8 mouse cellular contexts compared by ENCODE assay signal in the genomic region with DNA sequence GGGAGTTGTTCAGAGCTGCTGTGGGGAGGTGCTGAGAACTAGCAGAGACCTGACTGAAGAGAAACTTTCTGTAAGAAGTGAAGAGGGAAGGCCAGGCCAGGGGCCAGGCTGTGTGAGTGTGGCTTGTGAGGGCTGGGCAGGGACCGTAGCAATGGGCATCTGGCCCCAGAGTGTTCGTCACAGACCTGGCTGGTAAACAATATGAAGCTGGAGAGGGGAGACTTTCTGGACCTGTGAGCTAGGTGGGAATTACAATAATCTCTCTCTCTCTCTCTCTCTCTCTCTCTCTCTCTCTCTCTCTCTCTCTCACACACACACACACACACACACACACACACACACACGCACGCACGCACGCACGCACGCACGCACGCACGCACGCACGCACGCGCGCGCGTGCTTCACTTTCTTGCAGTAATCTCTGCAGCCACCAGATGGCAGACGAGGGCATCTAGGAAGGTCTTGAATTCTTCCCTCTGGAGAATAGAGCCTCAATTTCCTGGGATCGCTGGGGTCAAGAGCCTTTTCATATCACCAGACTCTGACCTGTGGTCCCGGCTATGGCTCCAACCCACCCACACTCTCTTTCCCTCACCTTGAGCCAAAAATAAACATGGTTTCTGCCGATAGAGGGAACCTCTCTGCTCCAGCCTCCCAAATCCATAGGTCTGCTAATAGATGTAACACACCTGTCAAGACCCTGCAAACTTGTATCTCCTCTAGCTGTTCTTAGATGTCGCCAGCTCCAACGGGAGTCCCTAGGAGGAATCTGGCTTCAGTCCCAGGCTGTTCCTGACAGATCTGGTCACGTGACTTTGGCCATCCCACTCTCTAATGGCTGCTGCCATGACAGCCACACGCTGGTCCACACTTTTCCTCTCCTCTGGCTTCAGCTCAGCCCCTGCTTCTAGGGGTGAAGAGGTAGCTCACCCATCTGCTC. TPM values are rescaled to one million over a fixed set of nuclear protein-coding genes. Genes with fewer than 3 reads are reported as not detected.
DNase-seq lines count a peak whose midpoint lies in the region; ATAC-seq and TF ChIP-seq lines count a peak whose summit lies in the region.

No protein-coding gene starts in this region.

- 18% methylated on average over 22 of the region's 26 CpGs for WGBS in forebrain, embryonic 12.5 days
- 8% methylated on average over 23 of the region's 26 CpGs for WGBS in heart, postnatal 0 days
- WGBS in liver, embryonic 14.5 days (ENCODE audit: insufficient replicate concordance): 14% methylated on average over 24 of the region's 26 CpGs
- 15% methylated on average over 24 of the region's 26 CpGs for WGBS in neural tube, embryonic 12.5 days

- peak overlapping the region; percentile 51 for H3K4me2 ChIP-seq in forebrain, embryonic 12.5 days
- peak overlapping the region; percentile 57 for H3K4me2 ChIP-seq in heart, postnatal 0 days (ENCODE audit: low read depth, low read length)
- H3K4me2 ChIP-seq in liver, embryonic 14.5 days (ENCODE audit: low read depth): peak overlapping the region; percentile 62
- H3K4me2 ChIP-seq in neural tube, embryonic 12.5 days (replicated peaks): peak overlapping the region; percentile 57

- H3K36me3 ChIP-seq in forebrain, embryonic 12.5 days (replicated peaks): no peaks in the 10 kb centered on the region
- no peaks in the 10 kb centered on the region for H3K36me3 ChIP-seq in heart, postnatal 0 days (replicated peaks; ENCODE audit: control insufficient read depth, insufficient read depth, low read length)
- H3K36me3 ChIP-seq in liver, embryonic 14.5 days (replicated peaks; ENCODE audit: control insufficient read depth, insufficient read depth, low read depth): no peaks in the 10 kb centered on the region
- no peaks in the 10 kb centered on the region for H3K36me3 ChIP-seq in neural tube, embryonic 12.5 days

- no peak for TF ChIP-seq EP300 in heart, postnatal 0 days (IDR thresholded peaks at IDR 0.05; ENCODE audit: low read depth)
- TF ChIP-seq EP300 in liver, embryonic 14.5 days (IDR thresholded peaks at IDR 0.05; ENCODE audit: low read depth): no peak

- H3K4me1 ChIP-seq in forebrain, embryonic 12.5 days: peaks cover 9% of the 10 kb centered on the region
- peaks cover 16% of the 10 kb centered on the region for H3K4me1 ChIP-seq in heart, postnatal 0 days (ENCODE audit: control insufficient read depth, insufficient read depth)
- H3K4me1 ChIP-seq in liver, embryonic 14.5 days (replicated peaks; ENCODE audit: control insufficient read depth in 2 of 2, insufficient read depth in 2 of 2, low read length in 1 of 2): peaks cover 0 to 10% of the 10 kb centered on the region in 2 experiments; a peak in 2 of 4 replicates
- H3K4me1 ChIP-seq in neural tube, embryonic 12.5 days: 0 out of 2 replicates have a peak, but pooled peaks cover 8% of the 10 kb centered on the region

- no peak overlapping the region for H3K27ac ChIP-seq in forebrain, embryonic 12.5 days
- H3K27ac ChIP-seq in heart, postnatal 0 days (ENCODE audit: low read depth): peak overlapping the region; percentile 77
- H3K27ac ChIP-seq in liver, embryonic 14.5 days: no peak overlapping the region
- no peak overlapping the region for H3K27ac ChIP-seq in neural tube, embryonic 12.5 days

- peak overlapping the region; percentile 51; the same call in 1 of the 2 replicates for H3K9ac ChIP-seq in forebrain, embryonic 12.5 days
- peak overlapping the region; percentile 45 for H3K9ac ChIP-seq in heart, postnatal 0 days (replicated peaks; ENCODE audit: low read depth, low read length)
- peak overlapping the region; percentile 48; the same call in 1 of the 2 replicates for H3K9ac ChIP-seq in liver, embryonic 14.5 days (replicated peaks)
- peak overlapping the region; percentile 42; the same call in 1 of the 2 replicates for H3K9ac ChIP-seq in neural tube, embryonic 12.5 days

- DNase-seq in c-Kit-positive CD71-positive TER-119-positive erythroid progenitor cells, embryonic 14.5 days (ENCODE audit: low spot score): peak; percentile 49
- DNase-seq in heart, postnatal 0 days (ENCODE audit: low spot score): peak; percentile 76
- peak; percentile 83 to 92 for DNase-seq in kidney, postnatal 25 days
- peak in 2 of 3 experiments; percentile 18 to 61 for DNase-seq in liver, embryonic 14.5 days (ENCODE audit: low read depth in 3 of 3, low spot score in 3 of 3)
- DNase-seq in telencephalon, adult 2 months (ENCODE audit: low read depth, low spot score): peak; percentile 46

- H3K27me3 ChIP-seq in forebrain, embryonic 12.5 days: no peaks in the 10 kb centered on the region
- H3K27me3 ChIP-seq in heart, postnatal 0 days (ENCODE audit: control insufficient read depth, insufficient read depth, low read length): no peaks in the 10 kb centered on the region
- H3K27me3 ChIP-seq in liver, embryonic 14.5 days (ENCODE audit: control insufficient read depth, insufficient read depth, low read length): no peaks in the 10 kb centered on the region
- H3K27me3 ChIP-seq in neural tube, embryonic 12.5 days (replicated peaks): no peaks in the 10 kb centered on the region

- H3K9me3 ChIP-seq in forebrain, embryonic 12.5 days: no peaks in the 10 kb centered on the region
- no peaks in the 10 kb centered on the region for H3K9me3 ChIP-seq in heart, postnatal 0 days (replicated peaks; ENCODE audit: control insufficient read depth, low read length)
- no peaks in the 10 kb centered on the region for H3K9me3 ChIP-seq in liver, embryonic 14.5 days (ENCODE audit: control insufficient read depth, low read length)
- no peaks in the 10 kb centered on the region for H3K9me3 ChIP-seq in neural tube, embryonic 12.5 days

- peak; percentile 75 for ATAC-seq in CD4-positive, CD25-positive, alpha-beta regulatory T cell, adult 4 months
- ATAC-seq in forebrain, embryonic 12.5 days (ENCODE audit: low FRiP score): peak; percentile 81
- peak; percentile 43 for ATAC-seq in heart, postnatal 0 days (ENCODE audit: insufficient read depth, low read depth)
- peak; percentile 41; the same call in 1 of the 2 replicates for ATAC-seq in liver, embryonic 14.5 days (ENCODE audit: insufficient read depth)
- ATAC-seq in neural tube, embryonic 12.5 days (ENCODE audit: low FRiP score, low read depth): peak; percentile 77

- peak overlapping the region; percentile 30 for H3K4me3 ChIP-seq in forebrain, embryonic 12.5 days (replicated peaks)
- H3K4me3 ChIP-seq in heart, postnatal 0 days (ENCODE audit: low read depth, low read length): peak overlapping the region; percentile 28
- H3K4me3 ChIP-seq in liver, embryonic 14.5 days (ENCODE audit: insufficient read depth in 1 of 2, low read depth in 2 of 2, low read length in 2 of 2): peak overlapping the region; percentile 38 to 62
- peak overlapping the region; percentile 10; the same call in 1 of the 2 replicates for H3K4me3 ChIP-seq in neural tube, embryonic 12.5 days

- peak; percentile 80 for TF ChIP-seq CTCF in heart, postnatal 0 days (IDR thresholded peaks at IDR 0.05; ENCODE audit: low read depth)
- TF ChIP-seq CTCF in liver, embryonic 14.5 days (IDR thresholded peaks at IDR 0.05; ENCODE audit: low read depth): peak; percentile 88

RNA-seq across cellular contexts. Expression of a gene that starts 16.1 kb away (rescaled TPM):
- polyA plus RNA-seq in CD4-positive, CD25-positive, alpha-beta regulatory T cell, adult 4 months (2017; shearing (Covaris generic)): 1 to 10 TPM; 1.0 to 3.1 TPM
- 18.9 and 19.4 TPM in 2 replicates for polyA plus RNA-seq in forebrain, embryonic 12.5 days (2016; fragmentation: Nextera tagmentation; extraction: Ambion mirVana)
- 7.1 and 20.0 TPM in 2 replicates for total RNA-seq in heart, postnatal 0 days (2014; rRNA removed; ENCODE audit: low replicate concordance)
- polyA plus RNA-seq in heart, postnatal 0 days (2015; fragmentation: Nextera tagmentation; extraction: Ambion mirVana): 3.6 and 3.7 TPM in 2 replicates
- 10.3 and 10.4 TPM in 2 replicates for polyA plus RNA-seq in liver, embryonic 14.5 days (2012; rRNA removed)
- 6.6 and 7.3 TPM in 2 replicates for polyA plus RNA-seq in liver, embryonic 14.5 days (2014; fragmentation: Nextera tagmentation; extraction: Ambion mirVana)
- 15.1 and 15.8 TPM in 2 replicates for polyA plus RNA-seq in neural tube, embryonic 12.5 days (2016; fragmentation: Nextera tagmentation; extraction: Ambion mirVana)

RNA-seq across cellular contexts. Expression of a gene that starts 42.0 kb away (rescaled TPM):
- polyA plus RNA-seq in CD4-positive, CD25-positive, alpha-beta regulatory T cell, adult 4 months (2017; shearing (Covaris generic)): not detected
- 0.45 and 0.74 TPM in 2 replicates for polyA plus RNA-seq in forebrain, embryonic 12.5 days (2016; fragmentation: Nextera tagmentation; extraction: Ambion mirVana)
- total RNA-seq in heart, postnatal 0 days (2014; rRNA removed; ENCODE audit: low replicate concordance): 0.39 TPM in 1 of 2 replicates, not detected in the other
- 0.05 TPM in 1 of 2 replicates, not detected in the other for polyA plus RNA-seq in heart, postnatal 0 days (2015; fragmentation: Nextera tagmentation; extraction: Ambion mirVana)
- 0.61 and 0.63 TPM in 2 replicates for polyA plus RNA-seq in liver, embryonic 14.5 days (2012; rRNA removed)
- 0.24 and 0.44 TPM in 2 replicates for polyA plus RNA-seq in liver, embryonic 14.5 days (2014; fragmentation: Nextera tagmentation; extraction: Ambion mirVana)
- polyA plus RNA-seq in neural tube, embryonic 12.5 days (2016; fragmentation: Nextera tagmentation; extraction: Ambion mirVana): 0.45 and 0.68 TPM in 2 replicates
